Mouse (Mus musculus): ENCODE measurements around the gene Gm3415. TPM values are rescaled to one million over a fixed set of nuclear protein-coding genes. Genes with fewer than 3 reads are reported as not detected.
A peak's percentile ranks its signal among the peaks of the same experiment; 100 is the strongest.
"Not testable (repeated sequence)": the region's sequence is repeated elsewhere in the genome, so short reads cannot be mapped to it uniquely, and the experiment has no call there.

Gm3415 gene
- polyA plus RNA-seq, 1 experiment from 2014 or later = not detected

DNA sequence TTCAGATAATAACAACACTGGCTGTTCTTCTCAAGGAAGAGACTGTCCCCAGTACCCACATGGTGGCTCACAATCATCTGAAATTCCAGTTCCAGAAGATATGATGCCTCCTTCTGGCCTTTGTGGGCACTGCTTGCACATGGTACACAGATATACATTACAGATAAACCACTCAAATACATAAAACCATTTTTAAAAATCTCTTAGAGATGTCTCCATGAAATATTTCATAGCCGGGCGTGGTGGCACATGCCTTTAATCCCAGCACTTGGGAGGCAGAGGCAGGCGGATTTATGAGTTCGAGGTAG lies 16.8 kb downstream of the Gm3415 start:
- H3K27me3 ChIP-seq (ENCODE audit: control insufficient read depth, insufficient read depth, low read length); ATAC-seq (ENCODE audit: insufficient number of reproducible peaks, low FRiP score, low TSS enrichment, low read depth); H3K4me2 ChIP-seq (ENCODE audit: low read depth, severe bottlenecking); H3K36me3 ChIP-seq (ENCODE audit: control insufficient read depth, insufficient read depth, low read length); H3K9ac ChIP-seq (ENCODE audit: low read length); DNase-seq (ENCODE audit: low spot score); H3K4me1 ChIP-seq (ENCODE audit: control insufficient read depth, insufficient read depth, low read length); H3K9me3 ChIP-seq (ENCODE audit: control insufficient read depth, low read length); H3K27ac ChIP-seq (replicated peaks; ENCODE audit: low read depth, low read length); H3K4me3 ChIP-seq (ENCODE audit: low read depth, low read length): not testable (repeated sequence)
- 87% methylated on average over 4 of the region's 4 CpGs for WGBS

GRCm38 (mm10) chr5:146576668-146577067 lies 20.7 kb downstream of the Gm3415 start:
- no peak overlapping the region for H3K4me3 ChIP-seq (ENCODE audit: low read depth, low read length)
- no peak for DNase-seq (ENCODE audit: low spot score)
- 92% methylated on average over 3 of the region's 3 CpGs for whole genome bisulfite sequencing
- no peak for ATAC-seq (ENCODE audit: insufficient number of reproducible peaks, low FRiP score, low TSS enrichment, low read depth)
- no peaks in the 10 kb centered on the region for H3K4me1 ChIP-seq (ENCODE audit: control insufficient read depth, insufficient read depth, low read length)
- no peaks in the 10 kb centered on the region for H3K27me3 ChIP-seq (ENCODE audit: control insufficient read depth, insufficient read depth, low read length)
- H3K9me3 ChIP-seq (ENCODE audit: control insufficient read depth, low read length) = no peaks in the 10 kb centered on the region
- H3K27ac ChIP-seq (replicated peaks; ENCODE audit: low read depth, low read length) = no peak overlapping the region
- H3K4me2 ChIP-seq (ENCODE audit: low read depth, severe bottlenecking) = no peak overlapping the region
- H3K36me3 ChIP-seq (ENCODE audit: control insufficient read depth, insufficient read depth, low read length) = no peaks in the 10 kb centered on the region
- H3K9ac ChIP-seq (ENCODE audit: low read length) = no peak overlapping the region

- ATAC-seq (ENCODE audit: insufficient number of reproducible peaks, low FRiP score, low TSS enrichment, low read depth) (no peak), DNase-seq (ENCODE audit: low spot score) (no peak)
- Histone ChIP-seq H3K9ac (ENCODE audit: low read length) (no peak overlapping the region), H3K4me3 (ENCODE audit: low read depth, low read length) (peak overlapping the region; percentile 45), H3K36me3 (ENCODE audit: control insufficient read depth, insufficient read depth, low read length) (no peaks in the 10 kb centered on the region), H3K27ac (replicated peaks; ENCODE audit: low read depth, low read length) (no peak overlapping the region), H3K27me3 (ENCODE audit: control insufficient read depth, insufficient read depth, low read length) (peaks cover 19% of the 10 kb centered on the region), H3K9me3 (ENCODE audit: control insufficient read depth, low read length) (no peaks in the 10 kb centered on the region), H3K4me1 (ENCODE audit: control insufficient read depth, insufficient read depth, low read length) (peaks cover 3% of the 10 kb centered on the region; the same call in 1 of the 2 replicates), H3K4me2 (ENCODE audit: low read depth, severe bottlenecking) (peak overlapping the region; percentile 98)
- WGBS = 10% methylated on average over 10 of the region's 10 CpGs
Observed at GRCm38 (mm10) chr5:146584156-146584477, 28.2 kb downstream of the Gm3415 start.

GRCm38 (mm10) chr5:146584478-146585306 lies 28.8 kb downstream of the Gm3415 start, which contains the start of gene Gpr12:
Gene Gpr12, minus strand, starts transcription at chr5:146585239.
- Histone ChIP-seq H3K27ac (replicated peaks; ENCODE audit: low read depth, low read length) (no peak within 1 kb of the TSS), H3K4me2 (ENCODE audit: low read depth, severe bottlenecking) (peak within 1 kb of the TSS; percentile 98), H3K9me3 (ENCODE audit: control insufficient read depth, low read length) (no peaks in the 10 kb centered on the region), H3K4me1 (ENCODE audit: control insufficient read depth, insufficient read depth, low read length) (peaks cover 3% of the 10 kb centered on the region; the same call in 1 of the 2 replicates), H3K36me3 (ENCODE audit: control insufficient read depth, insufficient read depth, low read length) (no peaks in the 10 kb centered on the region), H3K4me3 (ENCODE audit: low read depth, low read length) (peak within 1 kb of the TSS; percentile 45), H3K27me3 (ENCODE audit: control insufficient read depth, insufficient read depth, low read length) (peaks cover 19% of the 10 kb centered on the region), H3K9ac (ENCODE audit: low read length) (peak within 1 kb of the TSS; percentile 50; the same call in 1 of the 2 replicates)
- ATAC-seq (ENCODE audit: insufficient number of reproducible peaks, low FRiP score, low TSS enrichment, low read depth) = peak; percentile 32; the same call in 1 of the 2 replicates
- under 1% methylated on average over 64 of the region's 64 CpGs for WGBS
- DNase-seq (ENCODE audit: low spot score) = peak; percentile 63

DNA sequence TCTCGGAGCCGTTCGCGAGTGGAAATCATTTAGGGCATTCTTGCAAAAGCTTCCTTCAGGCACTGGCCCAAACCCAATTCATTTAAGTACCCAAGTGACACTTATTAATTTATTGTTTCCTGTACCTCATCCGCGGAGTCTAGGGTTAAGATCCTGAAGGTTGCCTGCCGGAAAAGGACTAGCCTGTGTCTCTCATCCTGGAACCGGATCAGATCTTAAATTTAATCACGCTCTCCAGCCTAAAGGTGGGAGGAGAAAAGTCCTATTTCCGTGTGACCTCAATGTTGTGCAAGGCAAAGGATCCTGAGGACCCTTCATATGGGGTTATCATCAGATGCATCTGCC lies 29.3 kb downstream of the Gm3415 start:
- Histone ChIP-seq H3K9me3 (ENCODE audit: control insufficient read depth, low read length) (no peaks in the 10 kb centered on the region), H3K27me3 (ENCODE audit: control insufficient read depth, insufficient read depth, low read length) (peaks cover 19% of the 10 kb centered on the region), H3K4me2 (ENCODE audit: low read depth, severe bottlenecking) (peak overlapping the region; percentile 98), H3K27ac (replicated peaks; ENCODE audit: low read depth, low read length) (no peak overlapping the region), H3K36me3 (ENCODE audit: control insufficient read depth, insufficient read depth, low read length) (no peaks in the 10 kb centered on the region), H3K9ac (ENCODE audit: low read length) (no peak overlapping the region), H3K4me1 (ENCODE audit: control insufficient read depth, insufficient read depth, low read length) (peaks cover 3% of the 10 kb centered on the region; the same call in 1 of the 2 replicates), H3K4me3 (ENCODE audit: low read depth, low read length) (peak overlapping the region; percentile 45)
- 1% methylated on average over 10 of the region's 10 CpGs for WGBS
- DNase-seq (ENCODE audit: low spot score) (no peak), ATAC-seq (ENCODE audit: insufficient number of reproducible peaks, low FRiP score, low TSS enrichment, low read depth) (no peak; the same call in 1 of the 2 replicates)

DNA sequence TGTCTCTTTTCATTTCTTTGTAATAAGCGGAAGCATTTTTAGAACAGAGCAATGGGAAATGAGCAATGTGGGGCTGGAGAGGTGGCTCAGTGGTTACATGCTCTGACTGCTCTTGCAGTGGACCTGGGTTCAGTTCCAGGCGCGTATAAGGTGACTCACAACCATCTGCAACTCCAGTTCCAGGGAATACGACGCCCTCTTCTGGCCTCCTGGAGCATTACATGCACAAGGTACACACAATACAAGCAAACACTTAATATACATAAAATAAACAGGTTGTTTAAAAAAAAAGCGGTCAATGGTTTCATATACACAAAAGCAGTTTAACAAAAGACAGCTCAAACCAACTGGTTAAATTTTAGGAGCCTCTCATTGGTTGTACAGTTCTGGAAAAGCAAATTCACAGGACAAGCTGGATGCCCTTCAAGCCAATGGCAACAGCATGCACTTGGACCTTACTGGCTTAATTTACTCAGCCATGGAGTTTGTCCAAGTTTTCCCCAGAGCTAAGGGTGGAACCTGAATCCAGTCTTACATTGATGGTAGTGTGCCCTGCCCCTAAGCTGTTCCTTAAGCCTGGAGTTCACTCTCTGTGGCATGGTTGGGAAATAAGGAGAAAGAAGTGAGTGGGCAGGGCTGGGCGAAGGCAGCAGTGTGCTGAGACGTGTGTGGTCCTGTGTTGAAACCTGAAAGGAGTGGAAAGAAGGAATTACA lies 30.6 kb downstream of the Gm3415 start:
- DNase-seq (ENCODE audit: low spot score) = no peak
- peaks cover 3% of the 10 kb centered on the region; the same call in 1 of the 2 replicates for H3K4me1 ChIP-seq (ENCODE audit: control insufficient read depth, insufficient read depth, low read length)
- no peak overlapping the region for H3K4me3 ChIP-seq (ENCODE audit: low read depth, low read length)
- ATAC-seq (ENCODE audit: insufficient number of reproducible peaks, low FRiP score, low TSS enrichment, low read depth) = no peak
- H3K27me3 ChIP-seq (ENCODE audit: control insufficient read depth, insufficient read depth, low read length) = peaks cover 19% of the 10 kb centered on the region
- H3K9me3 ChIP-seq (ENCODE audit: control insufficient read depth, low read length) = no peaks in the 10 kb centered on the region
- no peak overlapping the region for H3K9ac ChIP-seq (ENCODE audit: low read length)
- H3K36me3 ChIP-seq (ENCODE audit: control insufficient read depth, insufficient read depth, low read length) = no peaks in the 10 kb centered on the region
- WGBS = 72% methylated on average over 8 of the region's 8 CpGs
- no peak overlapping the region for H3K4me2 ChIP-seq (ENCODE audit: low read depth, severe bottlenecking)
- H3K27ac ChIP-seq (replicated peaks; ENCODE audit: low read depth, low read length) = no peak overlapping the region

- DNase-seq (ENCODE audit: low spot score) (no peak), ATAC-seq (ENCODE audit: insufficient number of reproducible peaks, low FRiP score, low TSS enrichment, low read depth) (no peak)
- no peak overlapping the region for H3K4me3 ChIP-seq (ENCODE audit: low read depth, low read length)
- no peak overlapping the region for H3K4me2 ChIP-seq (ENCODE audit: low read depth, severe bottlenecking)
- no peak overlapping the region for H3K27ac ChIP-seq (replicated peaks; ENCODE audit: low read depth, low read length)
- no peaks in the 10 kb centered on the region for H3K36me3 ChIP-seq (ENCODE audit: control insufficient read depth, insufficient read depth, low read length)
- no peak overlapping the region for H3K9ac ChIP-seq (ENCODE audit: low read length)
- WGBS = 74% methylated on average over 4 of the region's 4 CpGs
- H3K9me3 ChIP-seq (ENCODE audit: control insufficient read depth, low read length) = no peaks in the 10 kb centered on the region
- no peaks in the 10 kb centered on the region for H3K4me1 ChIP-seq (ENCODE audit: control insufficient read depth, insufficient read depth, low read length)
- H3K27me3 ChIP-seq (ENCODE audit: control insufficient read depth, insufficient read depth, low read length) = no peaks in the 10 kb centered on the region
Observed at GRCm38 (mm10) chr5:146590987-146591386, 35.1 kb downstream of the Gm3415 start.

DNA sequence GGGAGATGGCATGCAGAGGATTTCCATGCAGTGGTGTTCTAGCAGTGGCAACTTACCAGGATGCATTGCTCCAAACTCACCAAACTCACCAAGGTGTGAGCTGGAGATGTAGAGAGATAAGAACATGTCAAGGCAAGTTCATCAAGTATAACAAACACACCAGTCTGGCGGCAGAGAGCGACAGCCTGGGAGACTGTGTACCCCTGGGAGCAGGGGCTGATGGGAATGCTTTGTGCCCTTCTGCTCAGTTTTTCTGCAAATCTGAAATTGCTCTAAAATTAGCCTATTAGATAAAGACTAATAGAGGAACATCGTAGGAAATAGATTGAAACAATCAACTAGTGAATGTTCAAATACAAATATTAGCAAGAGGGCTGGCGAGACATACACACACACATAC lies 35.7 kb downstream of the Gm3415 start:
- Histone ChIP-seq H3K4me1 (ENCODE audit: control insufficient read depth, insufficient read depth, low read length) (no peaks in the 10 kb centered on the region), H3K9ac (ENCODE audit: low read length) (no peak overlapping the region), H3K27ac (replicated peaks; ENCODE audit: low read depth, low read length) (no peak overlapping the region), H3K4me2 (ENCODE audit: low read depth, severe bottlenecking) (no peak overlapping the region), H3K9me3 (ENCODE audit: control insufficient read depth, low read length) (no peaks in the 10 kb centered on the region), H3K27me3 (ENCODE audit: control insufficient read depth, insufficient read depth, low read length) (no peaks in the 10 kb centered on the region), H3K4me3 (ENCODE audit: low read depth, low read length) (no peak overlapping the region), H3K36me3 (ENCODE audit: control insufficient read depth, insufficient read depth, low read length) (no peaks in the 10 kb centered on the region)
- ATAC-seq (ENCODE audit: insufficient number of reproducible peaks, low FRiP score, low TSS enrichment, low read depth) = no peak
- DNase-seq (ENCODE audit: low spot score) = no peak
- WGBS = 92% methylated on average over 4 of the region's 4 CpGs

Data from limb, embryonic 11.5 days (tissue).